In the genomic region with DNA sequence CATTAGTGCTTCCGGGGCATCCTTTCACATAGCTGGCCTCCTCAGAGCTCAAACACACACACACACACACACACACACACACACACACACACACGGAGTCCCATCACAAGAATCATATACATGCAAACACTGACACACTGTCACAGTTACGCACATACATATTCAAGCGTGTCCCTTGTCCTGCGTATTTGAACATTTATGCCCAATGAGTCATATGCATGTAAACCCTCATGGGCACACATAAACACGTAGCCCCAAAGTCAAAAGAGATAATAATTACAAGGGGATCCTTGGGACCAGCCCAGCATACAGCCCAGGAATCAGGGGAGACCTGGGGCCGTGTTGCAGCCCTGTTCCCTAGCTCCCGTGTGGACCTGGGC, we compare ENCODE assay signal across 28 mouse cellular contexts. TPM values are rescaled to one million over a fixed set of nuclear protein-coding genes. Genes with fewer than 3 reads are reported as not detected.
DNase-seq lines count a peak whose midpoint lies in the region; ATAC-seq and TF ChIP-seq lines count a peak whose summit lies in the region.
"Had no signal": no experiment of that assay in that cellular context is flagged by ENCODE, and none has a peak within 500 bp of the region (broad histone marks: within the 10 kb centered on the region; RNA-seq: fewer than 3 reads in every experiment).

No protein-coding gene starts in this region.

- no peak for DNase-seq in forebrain, embryonic 10.5 days (ENCODE audit: extremely low spot score, low spot score)
- DNase-seq in forebrain, postnatal 0 days: no peak
- DNase-seq in hindbrain, embryonic 14.5 days (ENCODE audit: low spot score): no peak
- DNase-seq in adrenal gland, adult 8-10 months: no peak
- no peak for DNase-seq in cerebellum, postnatal 14 days
- DNase-seq: adrenal gland, adult 2 months; cerebellum, adult 11 months; cerebellum, postnatal 36 days; gastrocnemius, postnatal 10 days; heart, adult 18-20 months; heart, postnatal 4 days; kidney, postnatal 4 days; lung, adult 2 months; lung, postnatal 36 days; right cerebral cortex, postnatal 25 days; thymus, adult 18-20 months had no signal

- no peaks in the 10 kb centered on the region for H3K36me3 ChIP-seq in forebrain, embryonic 10.5 days (replicated peaks)
- H3K36me3 ChIP-seq in forebrain, postnatal 0 days (ENCODE audit: insufficient read depth): no peaks in the 10 kb centered on the region
- no peaks in the 10 kb centered on the region for H3K36me3 ChIP-seq in forebrain, embryonic 12.5 days (replicated peaks)
- H3K36me3 ChIP-seq in hindbrain, embryonic 14.5 days (replicated peaks; ENCODE audit: control insufficient read depth, insufficient read depth): no peaks in the 10 kb centered on the region
- no peaks in the 10 kb centered on the region for H3K36me3 ChIP-seq in midbrain, embryonic 15.5 days (replicated peaks)
- H3K36me3 ChIP-seq: kidney, embryonic 15.5 days; limb, embryonic 12.5 days; liver, embryonic 12.5 days; stomach, embryonic 15.5 days had no signal

- H3K9ac ChIP-seq in forebrain, postnatal 0 days: no peak overlapping the region
- 0 out of 2 replicates have a peak overlapping the region, but pooled peaks have one; percentile 5 for H3K9ac ChIP-seq in forebrain, embryonic 12.5 days
- no peak overlapping the region for H3K9ac ChIP-seq in hindbrain, embryonic 14.5 days
- H3K9ac ChIP-seq in midbrain, embryonic 15.5 days: no peak overlapping the region
- H3K9ac ChIP-seq: kidney, embryonic 15.5 days; limb, embryonic 12.5 days; liver, embryonic 12.5 days; stomach, embryonic 15.5 days had no signal

- H3K27ac ChIP-seq in forebrain, embryonic 10.5 days: peak overlapping the region; percentile 87
- no peak overlapping the region for H3K27ac ChIP-seq in forebrain, postnatal 0 days (ENCODE audit: low read depth, low read length)
- peak overlapping the region; percentile 96 for H3K27ac ChIP-seq in forebrain, embryonic 12.5 days
- H3K27ac ChIP-seq in hindbrain, embryonic 14.5 days: peak overlapping the region; percentile 85
- peak overlapping the region; percentile 84 for H3K27ac ChIP-seq in midbrain, embryonic 15.5 days
- H3K27ac ChIP-seq: kidney, embryonic 15.5 days; limb, embryonic 12.5 days; liver, embryonic 12.5 days; stomach, embryonic 15.5 days had no signal

- TF ChIP-seq CTCF in forebrain, postnatal 0 days (IDR thresholded peaks at IDR 0.05; ENCODE audit: low read depth): no peak

- 0 out of 2 replicates have a peak overlapping the region, but pooled peaks have one; percentile 23 for H3K4me3 ChIP-seq in forebrain, embryonic 10.5 days
- no peak overlapping the region for H3K4me3 ChIP-seq in forebrain, postnatal 0 days (ENCODE audit: low read depth, low read length)
- H3K4me3 ChIP-seq in forebrain, embryonic 12.5 days (replicated peaks): no peak overlapping the region
- H3K4me3 ChIP-seq in hindbrain, embryonic 14.5 days (replicated peaks; ENCODE audit: low read length): no peak overlapping the region
- H3K4me3 ChIP-seq in midbrain, embryonic 15.5 days: no peak overlapping the region
- H3K4me3 ChIP-seq: kidney, embryonic 15.5 days; limb, embryonic 12.5 days; liver, embryonic 12.5 days; stomach, embryonic 15.5 days had no signal

- ATAC-seq in forebrain, postnatal 0 days: no peak
- ATAC-seq in forebrain, embryonic 12.5 days (ENCODE audit: low FRiP score): no peak
- no peak for ATAC-seq in hindbrain, embryonic 14.5 days (ENCODE audit: low FRiP score)
- peak; percentile 13 for ATAC-seq in midbrain, embryonic 15.5 days (replicated peaks)
- no peak for ATAC-seq in granulocyte monocyte progenitor cell, adult 5-6 weeks (replicated peaks; ENCODE audit: poor library complexity, severe bottlenecking)
- ATAC-seq: liver, embryonic 12.5 days had no signal

- H3K4me2 ChIP-seq in forebrain, postnatal 0 days (ENCODE audit: low read depth): no peak overlapping the region
- no peak overlapping the region for H3K4me2 ChIP-seq in forebrain, embryonic 12.5 days
- H3K4me2 ChIP-seq in hindbrain, embryonic 14.5 days (replicated peaks): no peak overlapping the region
- H3K4me2 ChIP-seq in midbrain, embryonic 15.5 days: no peak overlapping the region
- H3K4me2 ChIP-seq: kidney, embryonic 15.5 days; limb, embryonic 12.5 days; liver, embryonic 12.5 days; stomach, embryonic 15.5 days had no signal

- WGBS in forebrain, embryonic 10.5 days: 90% methylated on average over 8 of the region's 8 CpGs
- 53% methylated on average over 8 of the region's 8 CpGs for WGBS in forebrain, postnatal 0 days
- WGBS in forebrain, embryonic 12.5 days: 78% methylated on average over 8 of the region's 8 CpGs
- WGBS in hindbrain, embryonic 14.5 days: 58% methylated on average over 8 of the region's 8 CpGs
- WGBS in midbrain, embryonic 15.5 days: 47% methylated on average over 8 of the region's 8 CpGs

- H3K9me3 ChIP-seq in forebrain, embryonic 10.5 days: no peaks in the 10 kb centered on the region
- no peaks in the 10 kb centered on the region for H3K9me3 ChIP-seq in forebrain, postnatal 0 days (ENCODE audit: low read length)
- H3K9me3 ChIP-seq in forebrain, embryonic 12.5 days: no peaks in the 10 kb centered on the region
- H3K9me3 ChIP-seq in hindbrain, embryonic 14.5 days (ENCODE audit: control insufficient read depth, low read length): no peaks in the 10 kb centered on the region
- no peaks in the 10 kb centered on the region for H3K9me3 ChIP-seq in midbrain, embryonic 15.5 days
- H3K9me3 ChIP-seq: kidney, embryonic 15.5 days; limb, embryonic 12.5 days; liver, embryonic 12.5 days; stomach, embryonic 15.5 days had no signal

- peaks cover 12% of the 10 kb centered on the region; the same call in 1 of the 2 replicates for H3K27me3 ChIP-seq in forebrain, embryonic 10.5 days (ENCODE audit: poor library complexity, severe bottlenecking)
- no peaks in the 10 kb centered on the region for H3K27me3 ChIP-seq in forebrain, postnatal 0 days (ENCODE audit: insufficient read depth, low read length)
- no peaks in the 10 kb centered on the region for H3K27me3 ChIP-seq in forebrain, embryonic 12.5 days
- H3K27me3 ChIP-seq in hindbrain, embryonic 14.5 days (ENCODE audit: control insufficient read depth, insufficient read depth, low read length): no peaks in the 10 kb centered on the region
- no peaks in the 10 kb centered on the region for H3K27me3 ChIP-seq in midbrain, embryonic 15.5 days (replicated peaks)
- H3K27me3 ChIP-seq: kidney, embryonic 15.5 days; limb, embryonic 12.5 days; stomach, embryonic 15.5 days had no signal

- peaks cover 65% of the 10 kb centered on the region for H3K4me1 ChIP-seq in forebrain, embryonic 10.5 days
- H3K4me1 ChIP-seq in forebrain, postnatal 0 days (ENCODE audit: insufficient read depth): peaks cover 18% of the 10 kb centered on the region
- H3K4me1 ChIP-seq in forebrain, embryonic 12.5 days: peaks cover 60% of the 10 kb centered on the region
- peaks cover 51% of the 10 kb centered on the region for H3K4me1 ChIP-seq in hindbrain, embryonic 14.5 days (replicated peaks; ENCODE audit: control insufficient read depth, insufficient read depth, low read length)
- peaks cover 25% of the 10 kb centered on the region for H3K4me1 ChIP-seq in midbrain, embryonic 15.5 days
- H3K4me1 ChIP-seq: liver, embryonic 12.5 days had no signal

RNA-seq across cellular contexts. Expression of a gene that starts 27.7 kb away (rescaled TPM):
- polyA plus RNA-seq in forebrain, embryonic 10.5 days (2016; fragmentation: Nextera tagmentation; extraction: Ambion mirVana): 39.5 and 41.5 TPM in 2 replicates
- total RNA-seq in forebrain, postnatal 0 days (2014; rRNA removed): 24.2 and 30.7 TPM in 2 replicates
- 49.7 and 52.2 TPM in 2 replicates for polyA plus RNA-seq in forebrain, postnatal 0 days (2015; fragmentation: Nextera tagmentation; extraction: Ambion mirVana)
- polyA plus RNA-seq in forebrain, embryonic 12.5 days (2016; fragmentation: Nextera tagmentation; extraction: Ambion mirVana): 75.3 and 90.6 TPM in 2 replicates
- 44.7 and 46.7 TPM in 2 replicates for polyA plus RNA-seq in hindbrain, embryonic 14.5 days (2014; fragmentation: Nextera tagmentation; extraction: Ambion mirVana)
- polyA plus RNA-seq in midbrain, embryonic 15.5 days (2015; fragmentation: Nextera tagmentation; extraction: Ambion mirVana): 71.5 and 82.6 TPM in 2 replicates
- total RNA-seq in adrenal gland, adult 8-10 months (2022): 10 to 100 TPM; 32.2 to 38.0 (median 35.7) TPM
- 50.2 and 58.8 TPM in 2 replicates for total RNA-seq in granulocyte monocyte progenitor cell, adult 5-6 weeks (2014; fragmentation: Nextera tagmentation)
- total RNA-seq in granulocyte monocyte progenitor cell, adult 5-6 weeks (2017): 53.7 and 72.7 TPM in 2 replicates

RNA-seq across cellular contexts. Expression of a gene that starts 56.3 kb away (rescaled TPM):
- not detected in 2 replicates for polyA plus RNA-seq in forebrain, embryonic 10.5 days (2016; fragmentation: Nextera tagmentation; extraction: Ambion mirVana)
- total RNA-seq in forebrain, postnatal 0 days (2014; rRNA removed): not detected in 2 replicates
- not detected in 2 replicates for polyA plus RNA-seq in forebrain, postnatal 0 days (2015; fragmentation: Nextera tagmentation; extraction: Ambion mirVana)
- not detected in 2 replicates for polyA plus RNA-seq in forebrain, embryonic 12.5 days (2016; fragmentation: Nextera tagmentation; extraction: Ambion mirVana)
- not detected in 2 replicates for polyA plus RNA-seq in hindbrain, embryonic 14.5 days (2014; fragmentation: Nextera tagmentation; extraction: Ambion mirVana)
- polyA plus RNA-seq in midbrain, embryonic 15.5 days (2015; fragmentation: Nextera tagmentation; extraction: Ambion mirVana): not detected in 2 replicates
- not detected for total RNA-seq in adrenal gland, adult 8-10 months (2022)
- total RNA-seq in granulocyte monocyte progenitor cell, adult 5-6 weeks (2014; fragmentation: Nextera tagmentation): not detected in 2 replicates
- total RNA-seq in granulocyte monocyte progenitor cell, adult 5-6 weeks (2017): not detected in 2 replicates
- total RNA-seq: adrenal gland, adult 2 months; gastrocnemius, postnatal 10 days; heart, adult 18-20 months; heart, postnatal 4 days; layer of hippocampus, postnatal 10 days; megakaryocyte-erythroid progenitor cell, adult 5-6 weeks had no signal
- polyA plus RNA-seq: adrenal gland, adult 2 months; brain, embryonic 14.5 days; frontal cortex, adult 2 months; heart, embryonic 14.5 days; kidney, embryonic 15.5 days; limb, embryonic 12.5 days; liver, embryonic 12.5 days; lung, adult 2 months had no signal
